Mouse (Mus musculus) left cerebral cortex, postnatal 36 days (tissue): ENCODE measurements around the gene Mettl7a2. TPM values are rescaled to one million over a fixed set of nuclear protein-coding genes. Genes with fewer than 3 reads are reported as not detected.
"Not testable (repeated sequence)": the region's sequence is repeated elsewhere in the genome, so short reads cannot be mapped to it uniquely, and the experiment has no call there.

Experiments used
- DNase-seq, 2 experiments: peaks; one replicate each; pipeline ENCODE4 v3.0.0; 2021 to 2022; ENCODE audit warnings: low spot score in 2 of 2, mixed read lengths in 1 of 2
- intact Hi-C: fragments of 180-260 bp; cut with DNase I; formaldehyde crosslinking; loops from one replicate; pipeline ENCODE4 v1.15.1; 2025
- total RNA-seq, 2 experiments: library from RNA; stranded (reverse); gene quantifications; 2 replicates each; pipeline ENCODE4 v1.2.3; 2021

Mettl7a2 gene
- total RNA-seq, 2 experiments from 2014 or later, result 0.45 to 0.64 TPM

DNA sequence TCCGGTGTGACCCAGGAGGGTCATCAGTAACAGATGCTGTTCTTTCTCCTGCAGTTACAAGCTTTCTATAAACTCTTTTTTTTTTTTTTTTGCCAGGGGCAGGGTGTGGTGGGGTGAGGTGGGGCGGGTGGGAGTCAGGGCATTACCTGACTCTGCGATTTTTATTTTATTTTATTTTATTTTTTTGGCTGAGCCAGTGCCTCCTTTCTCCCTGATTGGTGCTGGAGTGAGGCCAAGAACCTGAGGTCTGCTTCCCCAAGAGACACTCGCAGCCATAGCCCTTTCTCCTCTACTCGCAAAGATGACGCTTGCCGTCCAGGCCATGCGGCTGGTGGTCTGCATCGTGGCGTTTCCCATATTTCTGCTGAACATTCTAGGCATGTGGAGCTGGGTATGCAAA, 18.4 kb upstream of the Mettl7a2 start, which contains the start of gene Mettl7a3:
Gene Mettl7a3 (plus strand): TSS at position 301 of the 400 bp plus-strand sequence.
- no peak for DNase-seq
- intact Hi-C loops, result no loop called here

DNA sequence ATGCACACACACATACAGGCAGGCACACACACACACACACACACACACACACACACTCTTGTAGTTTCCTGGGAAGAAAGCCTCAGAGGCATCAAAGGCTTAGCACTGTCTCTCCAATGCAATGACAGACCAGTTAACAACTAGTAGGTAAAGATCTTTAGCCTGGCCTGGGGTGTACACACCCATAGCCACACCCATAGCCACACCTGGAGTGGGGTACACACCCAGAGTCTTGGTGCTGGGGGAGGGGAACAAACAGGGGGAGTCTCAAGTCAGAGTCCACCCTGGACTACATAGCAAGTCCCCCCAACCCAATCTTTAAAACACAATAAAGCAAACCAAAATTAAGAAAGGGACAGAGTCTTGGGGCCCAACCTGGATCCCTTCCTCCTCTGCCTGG, 15.7 kb upstream of the Mettl7a2 start:
- intact Hi-C loops, DNase-seq: not testable (repeated sequence)

DNA sequence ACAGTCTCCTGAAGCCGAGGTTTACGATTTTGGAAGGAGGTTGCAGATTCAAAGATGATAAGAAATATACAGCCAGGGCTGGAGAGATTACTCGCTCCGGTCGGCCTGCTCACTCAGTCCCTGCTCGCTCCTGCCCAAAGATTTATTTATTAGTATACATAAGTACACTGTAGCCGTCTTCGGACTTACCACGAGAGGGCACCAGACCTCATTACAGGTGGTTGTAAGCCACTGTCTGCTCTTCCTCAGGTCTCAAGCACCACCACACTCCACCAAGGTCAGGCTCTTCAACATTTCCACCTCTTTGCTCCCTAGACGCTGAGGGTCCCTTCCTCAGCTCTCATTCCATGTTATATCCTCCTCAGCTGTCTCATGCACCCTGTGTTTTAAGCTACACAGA, 15.2 kb upstream of the Mettl7a2 start:
- peak in 1 of 2 experiments; percentile 20 for DNase-seq
- intact Hi-C loops, result not testable (repeated sequence)

DNA sequence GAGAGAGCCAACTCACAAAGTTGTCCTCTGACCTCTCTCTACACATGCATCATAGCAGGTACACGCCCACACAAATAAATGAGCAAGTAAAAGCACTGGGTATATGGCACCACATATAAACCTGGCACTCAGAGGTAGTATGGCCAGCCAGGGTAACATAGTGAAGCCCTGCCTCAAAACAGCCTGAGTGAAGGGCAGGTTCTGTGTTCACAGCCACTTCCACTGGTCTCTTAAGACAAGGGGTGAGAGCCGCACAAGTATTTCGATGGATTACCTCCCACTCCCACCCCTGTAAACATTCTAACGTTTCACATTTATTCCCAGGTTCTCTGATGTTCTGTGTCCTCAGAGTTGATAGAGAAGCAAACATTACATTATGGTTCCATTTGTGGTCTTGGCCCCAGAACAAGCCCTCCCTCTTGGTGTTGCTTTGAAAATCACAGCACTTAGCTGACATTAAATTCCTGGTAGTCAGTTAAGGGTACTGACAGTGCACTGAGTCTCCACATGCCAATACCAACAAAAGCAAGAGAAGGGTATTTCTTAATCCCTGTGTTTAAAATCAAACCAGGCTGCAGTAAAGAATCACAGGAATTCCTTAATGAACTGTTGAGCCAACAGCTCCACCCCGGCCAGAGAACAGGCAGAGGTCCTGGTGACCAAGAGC, 11.6 kb upstream of the Mettl7a2 start:
- intact Hi-C loops, DNase-seq: not testable (repeated sequence)

DNA sequence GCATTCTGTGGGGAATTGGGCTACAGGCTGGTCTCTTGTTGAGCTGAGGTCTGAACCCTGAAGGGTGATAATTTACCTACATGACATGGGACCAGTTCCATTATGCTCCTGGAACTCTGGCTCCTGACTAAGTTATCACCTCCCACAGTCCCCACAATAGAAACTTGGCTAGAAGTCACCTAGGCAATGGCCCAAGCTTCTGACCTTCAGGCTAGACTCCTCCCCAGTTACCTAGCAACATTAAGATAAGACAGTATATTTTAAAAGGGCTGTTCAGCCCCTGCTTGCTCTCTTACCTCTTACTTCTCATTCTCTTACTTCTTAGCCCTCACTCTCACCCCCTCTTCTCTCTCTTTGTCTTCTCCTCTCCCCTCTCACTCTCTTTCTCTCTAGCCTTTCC, 7.5 kb upstream of the Mettl7a2 start:
- intact Hi-C loops, result no loop called here
- DNase-seq, result no peak

DNA sequence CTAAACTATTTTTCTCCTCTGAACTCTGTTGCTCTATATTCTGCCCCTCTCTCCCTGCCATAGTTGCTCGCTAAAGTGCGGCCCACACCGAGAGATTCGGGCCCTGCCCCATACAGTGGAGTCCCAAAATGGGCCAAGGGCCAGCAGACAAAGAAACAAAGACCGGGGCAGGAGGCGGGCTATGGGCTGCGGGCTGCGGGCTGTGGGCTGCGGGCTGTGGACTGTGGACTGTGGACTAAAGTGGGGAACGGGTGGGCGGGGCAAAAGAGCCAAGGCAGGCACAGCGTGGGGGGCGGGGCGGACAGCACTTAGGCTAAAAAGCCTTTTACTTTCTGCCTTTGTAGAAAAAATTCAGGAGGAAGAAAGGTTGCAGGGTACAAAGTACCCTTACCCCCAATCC, 6.2 kb upstream of the Mettl7a2 start:
- DNase-seq, result no peak
- intact Hi-C loops, result no loop called here

DNA sequence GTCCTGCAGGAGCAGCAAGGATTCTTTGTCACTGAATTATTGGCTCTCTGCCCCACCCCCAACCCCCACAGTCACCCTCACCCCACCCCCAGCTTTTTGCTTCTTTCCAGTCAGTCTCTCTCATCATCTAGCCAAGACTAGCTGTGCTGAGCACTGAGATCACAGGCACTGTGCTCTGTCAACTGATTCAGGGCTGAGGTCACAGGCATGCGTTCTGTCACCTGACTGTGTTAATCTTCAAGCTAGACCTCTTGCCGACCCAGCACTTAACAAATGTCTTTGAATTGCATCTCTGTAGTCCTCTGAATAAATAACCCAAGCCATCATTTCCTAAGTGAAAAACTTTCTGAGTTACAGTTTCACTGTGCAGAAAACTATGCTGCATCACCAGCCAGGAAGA, 3.5 kb upstream of the Mettl7a2 start:
- intact Hi-C loops, result no loop called here

DNA sequence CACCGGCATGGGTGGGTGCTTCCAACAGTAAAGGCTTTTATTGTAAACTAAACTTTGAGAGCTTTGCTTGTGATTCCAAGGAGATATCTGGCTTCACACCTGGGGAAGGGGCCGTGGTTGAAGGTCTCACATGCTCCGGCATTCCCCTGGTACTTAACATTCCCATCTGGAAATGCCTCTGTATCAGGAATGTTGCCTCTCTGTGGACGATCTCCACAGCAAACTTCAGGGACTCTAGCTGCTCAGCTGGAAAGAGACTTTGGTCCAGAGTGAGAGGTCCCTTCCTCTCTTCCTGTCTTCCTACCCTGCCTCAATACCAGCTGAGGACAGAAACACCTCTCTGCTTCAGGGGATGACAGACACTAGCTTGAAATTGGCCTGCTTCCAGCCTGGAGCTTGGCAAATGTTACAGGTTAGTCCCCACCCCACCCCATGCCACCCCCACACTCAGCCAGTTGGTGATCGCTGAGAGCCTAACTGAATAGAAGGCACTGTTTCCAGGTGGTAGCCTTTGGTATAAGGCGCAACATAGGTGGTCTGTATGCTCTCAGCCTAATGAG, 1.4 kb upstream of the Mettl7a2 start:
- intact Hi-C loops, result no loop called here
- DNase-seq, result no peak

More for the DNA sequence above, 3.5 kb upstream of the Mettl7a2 start:
- DNase-seq, result no peak

DNA sequence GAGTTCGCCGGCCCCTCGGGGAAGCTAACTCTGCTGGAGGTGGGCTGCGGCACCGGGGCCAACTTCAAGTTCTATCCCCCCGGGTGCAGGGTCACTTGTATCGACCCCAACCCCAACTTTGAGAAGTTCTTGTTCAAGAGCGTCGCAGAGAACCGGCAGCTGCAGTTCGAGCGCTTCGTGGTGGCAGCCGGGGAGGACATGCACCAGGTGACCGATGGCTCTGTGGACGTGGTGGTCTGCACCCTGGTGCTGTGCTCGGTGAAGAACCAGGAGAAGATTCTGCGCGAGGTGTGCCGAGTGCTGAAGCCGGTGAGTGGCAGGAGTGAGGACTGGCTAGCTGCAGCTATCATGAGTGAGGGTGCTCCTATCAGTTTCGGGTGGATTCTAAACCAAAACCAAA, 399 bp downstream of the Mettl7a2 start:
- intact Hi-C loops, DNase-seq: not testable (repeated sequence)

DNA sequence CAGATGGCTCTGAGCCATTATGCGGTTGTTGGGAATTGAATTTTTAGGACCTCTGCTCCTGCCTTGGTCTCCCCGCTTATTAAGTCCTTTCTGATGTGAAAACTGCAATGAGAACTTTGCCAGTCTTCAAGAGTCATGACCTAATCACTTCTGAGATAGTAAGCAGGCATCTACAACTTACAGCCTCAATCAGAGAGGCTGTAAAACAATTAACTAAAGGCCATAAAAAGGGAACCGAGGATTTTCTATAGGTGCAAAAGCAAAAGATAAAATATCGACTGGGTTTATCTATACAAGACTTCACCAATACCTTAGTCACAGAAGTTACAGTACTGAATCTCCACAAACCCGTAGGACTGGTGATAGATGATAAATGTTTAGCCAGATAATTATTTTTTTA, 2.9 kb downstream of the Mettl7a2 start:
- intact Hi-C loops, result no loop called here
- DNase-seq, result no peak

DNA sequence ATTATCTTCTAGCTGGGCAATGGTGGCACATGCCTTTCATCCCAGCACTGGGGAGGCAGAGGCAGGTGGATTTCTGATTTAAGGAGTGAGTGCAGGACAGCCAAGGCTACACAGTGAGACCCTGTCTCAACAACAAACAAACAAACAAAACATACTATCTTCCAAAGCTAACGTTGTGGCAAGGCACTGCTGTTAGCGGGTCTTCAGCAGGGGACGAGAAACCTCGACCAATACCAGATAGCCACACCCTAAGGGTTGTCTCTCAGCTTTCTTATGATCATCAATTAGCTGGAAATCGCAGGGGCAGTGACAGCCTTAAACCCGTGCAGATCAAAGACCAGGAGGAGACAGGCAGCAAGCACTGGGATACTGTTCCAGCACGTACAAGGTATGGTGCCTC, 11.2 kb downstream of the Mettl7a2 start, which contains the start of gene Higd1c:
Gene Higd1c (plus strand): TSS at position 301 of the 400 bp plus-strand sequence.
- intact Hi-C loops, result no loop called here

DNA sequence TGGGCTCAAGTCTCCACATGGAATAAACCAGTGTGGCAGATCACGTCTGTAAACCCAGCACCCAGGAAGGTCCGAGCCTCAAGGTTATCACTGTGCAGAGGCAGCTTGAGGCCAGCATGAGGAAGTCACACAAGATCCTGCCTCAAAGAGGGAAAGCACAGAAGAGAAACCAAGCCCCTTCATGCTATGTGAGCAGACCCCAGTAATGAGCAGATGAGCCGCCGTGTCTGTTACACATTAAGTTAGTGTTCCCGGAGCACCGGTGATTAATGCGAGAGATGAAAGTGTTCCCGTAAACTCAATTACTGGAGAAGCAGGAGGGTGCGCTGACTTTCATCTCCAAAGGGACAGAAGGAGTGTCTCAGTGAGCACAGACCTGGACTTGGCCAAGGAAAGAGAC, 13.0 kb downstream of the Mettl7a2 start:
- DNase-seq, intact Hi-C loops: not testable (repeated sequence)

More for the DNA sequence above, 11.2 kb downstream of the Mettl7a2 start, which contains the start of gene Higd1c:
- no peak for DNase-seq

DNA sequence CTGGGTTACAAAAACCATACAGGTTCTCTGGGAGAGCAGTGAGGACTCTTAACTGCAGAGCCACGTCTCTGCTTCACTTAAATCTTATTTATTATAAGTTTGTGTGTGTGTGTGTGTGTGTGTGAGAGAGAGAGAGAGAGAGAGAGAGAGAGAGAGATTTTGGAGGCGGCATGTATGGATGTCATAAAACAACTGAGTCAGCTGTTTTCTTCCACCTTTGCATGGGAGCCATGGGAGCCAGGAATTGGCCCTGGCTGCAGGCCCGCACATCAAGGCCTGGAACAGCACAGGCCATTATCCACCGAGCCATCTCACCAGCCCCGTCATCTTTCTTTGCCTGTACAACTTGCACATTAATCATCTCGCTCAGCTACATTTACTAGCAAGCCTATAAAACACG, 14.1 kb downstream of the Mettl7a2 start:
- DNase-seq, result no peak
- intact Hi-C loops, result no loop called here

DNA sequence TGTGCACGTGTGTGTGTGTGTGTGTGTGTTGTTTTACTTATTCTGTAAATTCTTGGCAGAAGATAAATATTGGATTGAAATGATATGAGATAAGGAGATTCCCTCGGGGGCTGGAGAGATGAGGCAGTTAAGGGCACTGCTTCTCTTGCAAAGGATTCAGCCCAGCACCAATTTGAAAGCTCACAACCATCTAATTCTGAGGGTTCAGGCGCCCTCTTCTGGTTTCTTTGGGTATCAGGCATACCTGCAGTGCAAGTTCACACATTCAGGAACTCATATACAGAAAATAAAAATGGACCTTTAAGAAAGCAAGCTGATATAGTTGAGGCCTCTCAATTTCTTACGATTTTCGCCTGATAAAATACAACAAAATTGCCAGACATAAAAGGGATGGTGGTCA, 22.1 kb downstream of the Mettl7a2 start:
- peak; percentile 49 to 57 for DNase-seq
- intact Hi-C loops, result loop anchor here (5.0 kb wide), 1 partner anchor 113 kb away; no protein-coding TSS in a partner anchor

DNA sequence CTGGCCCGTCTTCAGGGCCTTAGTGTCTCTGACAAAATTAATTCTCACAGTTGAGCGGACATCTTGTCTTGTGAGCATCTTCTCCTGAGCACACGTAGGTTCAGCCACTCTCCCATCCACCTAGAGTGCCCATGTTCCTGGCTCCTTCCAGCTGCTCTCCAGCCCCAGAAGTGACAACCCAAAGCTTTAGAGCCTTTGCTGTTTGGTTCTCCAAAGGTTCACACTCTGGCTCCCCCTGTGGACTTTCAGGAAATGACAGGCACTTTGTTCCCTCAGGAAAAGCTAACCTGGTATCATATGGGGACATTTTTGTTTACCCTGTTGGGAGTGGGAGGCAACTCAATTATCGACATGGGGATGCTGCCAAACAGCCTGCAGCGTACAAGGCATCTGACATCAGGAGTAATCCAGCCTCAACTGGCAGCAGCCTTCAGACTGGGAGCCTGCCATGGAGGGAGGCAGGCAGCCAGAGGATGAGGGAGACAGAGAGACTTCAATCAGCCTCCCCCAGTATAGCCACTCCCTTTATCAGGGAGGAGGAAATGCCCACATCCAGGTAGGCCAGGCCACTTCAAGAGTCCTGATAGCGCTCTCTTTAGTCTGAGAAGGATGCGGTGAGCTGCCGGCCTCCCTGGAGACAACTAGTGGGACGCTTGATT, 25.0 kb downstream of the Mettl7a2 start:
- intact Hi-C loops, result loop anchor here (5.0 kb wide), 1 partner anchor 116 kb away; no protein-coding TSS in a partner anchor
- not testable (repeated sequence) for DNase-seq

DNA sequence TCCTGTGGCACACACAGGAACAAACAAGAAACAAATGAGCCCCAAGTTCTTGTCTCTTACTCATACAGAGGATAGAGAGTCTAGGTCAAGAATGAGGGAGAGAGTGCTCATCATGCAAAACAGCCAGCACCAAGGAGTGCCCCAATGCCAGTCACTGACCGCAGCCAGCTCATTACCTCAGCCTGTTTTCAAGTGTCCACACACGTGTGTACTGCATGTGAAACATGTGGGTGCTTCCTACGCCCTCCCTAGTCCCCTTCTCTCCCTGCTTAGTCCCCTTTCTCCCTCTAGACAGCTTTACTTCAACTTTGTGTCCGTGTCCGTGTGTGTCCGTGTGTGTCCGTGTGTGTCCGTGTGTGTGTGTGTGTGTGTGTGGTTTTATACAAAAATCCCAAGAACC, 26.7 kb downstream of the Mettl7a2 start:
- no peak for DNase-seq
- intact Hi-C loops, result loop anchor here (5.0 to 10.0 kb wide), 2 partner anchors 75 to 117 kb away; no protein-coding TSS in a partner anchor

DNA sequence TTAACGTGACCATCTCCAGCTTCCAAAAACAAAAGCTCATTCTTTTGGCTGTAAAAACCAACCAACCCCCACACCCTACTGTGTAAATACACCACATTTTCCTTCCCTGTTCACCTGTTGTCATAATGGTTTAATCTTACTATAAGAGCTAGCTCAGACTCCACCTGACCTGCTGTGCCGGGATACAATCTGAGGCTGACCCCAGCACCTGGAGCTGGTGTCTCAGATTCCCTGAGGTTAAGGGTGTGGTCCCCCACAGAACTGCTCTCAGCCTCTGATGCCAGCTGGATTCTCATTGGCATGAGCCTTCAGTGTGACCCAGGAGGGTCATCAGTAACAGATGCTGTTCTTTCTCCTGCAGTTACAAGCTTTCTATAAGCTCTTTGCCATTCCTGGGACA, 27.1 kb downstream of the Mettl7a2 start:
- intact Hi-C loops, result loop anchor here (10.0 kb wide), 1 partner anchor 75 kb away; no protein-coding TSS in a partner anchor
- DNase-seq, result no peak

DNA sequence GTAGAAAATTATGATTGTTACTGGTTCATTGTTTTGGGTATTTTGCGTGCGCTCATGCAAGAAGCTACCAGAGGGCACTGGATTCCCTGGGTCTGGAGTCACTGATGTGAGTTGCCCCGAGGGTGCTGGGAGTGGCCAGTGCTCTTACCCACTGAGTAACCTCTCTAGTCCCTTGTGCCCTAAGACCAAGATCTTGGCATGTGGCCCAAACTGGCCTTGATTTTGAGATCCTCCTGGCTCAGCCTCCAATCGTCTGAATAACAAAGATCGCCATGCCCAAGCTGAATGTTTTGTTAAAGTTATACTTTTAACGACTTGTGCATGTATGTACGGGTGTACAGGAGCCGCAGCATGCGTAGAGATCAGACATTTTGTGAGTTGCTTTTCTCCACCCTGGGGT, 32.7 kb downstream of the Mettl7a2 start:
- intact Hi-C loops, result loop anchor here (10.0 kb wide), 1 partner anchor 69 kb away; no protein-coding TSS in a partner anchor
- DNase-seq, result no peak

DNA sequence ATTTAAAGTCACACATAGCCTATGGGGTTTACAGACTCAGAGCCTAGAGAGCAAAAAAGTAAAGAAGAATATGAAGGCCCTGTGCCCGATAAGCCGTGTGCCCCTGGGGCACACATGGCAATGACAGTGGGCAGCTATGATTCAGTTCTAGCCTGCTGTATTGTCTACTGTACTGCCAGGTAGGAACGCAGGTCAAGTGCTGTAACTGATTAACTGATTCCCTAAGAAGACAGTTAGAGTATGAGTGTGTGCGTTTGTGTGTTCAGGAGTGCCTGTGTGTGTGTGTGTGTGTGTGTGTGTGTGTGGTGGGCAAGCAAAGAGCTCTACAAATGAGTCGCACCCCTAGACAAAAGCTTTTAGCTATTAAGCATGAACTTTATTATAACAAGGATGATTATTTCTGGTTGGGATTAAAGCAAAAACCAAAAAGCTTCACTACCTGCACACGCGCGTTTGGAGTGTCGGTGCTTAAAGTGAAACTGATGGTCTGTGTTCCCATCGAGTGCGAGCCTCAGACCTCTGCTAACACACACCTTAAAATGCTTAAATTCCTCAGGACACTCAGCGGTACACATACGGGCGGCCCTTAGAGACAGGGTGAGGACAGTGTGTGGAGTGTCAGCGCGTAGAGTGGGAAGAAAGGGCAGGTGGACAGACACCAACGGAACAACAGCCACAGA, 34.7 kb downstream of the Mettl7a2 start:
- intact Hi-C loops, result loop anchor here (10.0 kb wide), 1 partner anchor 67 kb away; no protein-coding TSS in a partner anchor
- no peak for DNase-seq
